Mouse (Mus musculus) C2C12 (cell line): ENCODE measurements around the gene Fam117a. TPM values are rescaled to one million over a fixed set of nuclear protein-coding genes. Genes with fewer than 3 reads are reported as not detected.

Experiments
- H3K27me3 ChIP-seq: one replicate; pipeline ENCODE4 v1.6.1; 2011; ENCODE audit not compliant: control insufficient read depth, insufficient read depth, insufficient read length
- H3K36me3 ChIP-seq: one replicate; pipeline ENCODE4 v1.6.1; 2011; ENCODE audit not compliant: control insufficient read depth, insufficient read depth
- H3K4me3 ChIP-seq: one replicate; pipeline ENCODE4 v1.5.1; 2011; ENCODE audit warnings: mild to moderate bottlenecking, control low read depth; ENCODE audit not compliant: poor library complexity, insufficient read depth, severe bottlenecking
- H3K79me2 ChIP-seq: one replicate; pipeline ENCODE4 v1.6.1; 2011; ENCODE audit not compliant: control insufficient read depth, insufficient read depth
- H3K79me3 ChIP-seq: one replicate; pipeline ENCODE4 v1.6.1; 2011; ENCODE audit warnings: low read depth, control low read depth
- H3ac ChIP-seq: one replicate; pipeline ENCODE3; 2011; ENCODE audit warnings: low read depth; ENCODE audit not compliant: control insufficient read depth, insufficient read length
- CEBPB ChIP-seq: IDR thresholded peaks from one replicate; pipeline ENCODE4 v1.6.1; 2011; ENCODE audit warnings: low read depth, mild to moderate bottlenecking, control low read depth, moderate library complexity
- CTCF ChIP-seq: IDR thresholded peaks from one replicate; pipeline ENCODE4 v1.5.1; 2011; ENCODE audit not compliant: control insufficient read depth, insufficient read depth, insufficient read length
- FOSL1 ChIP-seq: IDR thresholded peaks from one replicate; pipeline ENCODE4 v1.8.0; 2011; ENCODE audit warnings: mild to moderate bottlenecking, low read length; ENCODE audit not compliant: poor library complexity, insufficient read depth, severe bottlenecking
- MAX ChIP-seq: IDR thresholded peaks from one replicate; pipeline ENCODE4 v1.6.1; 2011; ENCODE audit warnings: mild to moderate bottlenecking, control low read depth
- MYOD1 ChIP-seq: IDR thresholded peaks from one replicate; pipeline ENCODE4 v1.6.1; 2011; ENCODE audit warnings: low read depth; ENCODE audit not compliant: control insufficient read depth, insufficient read length
- MYOG ChIP-seq: IDR thresholded peaks from one replicate; pipeline ENCODE4 v1.6.1; 2011; ENCODE audit not compliant: control insufficient read depth, insufficient read length; ENCODE audit errors: extremely low read depth
- USF1 ChIP-seq: IDR thresholded peaks from one replicate; pipeline ENCODE4 v1.6.1; 2011; ENCODE audit warnings: low read depth, mild to moderate bottlenecking, control low read depth, moderate library complexity
- polyA plus RNA-seq: library from polyadenylated mRNA; unstranded; fragments of >200 nt; fragmentation: generic; extraction: Trizol; gene quantifications from one replicate; pipeline ENCODE4 v1.2.1, GENCODE M21; 2012; ENCODE audit warnings: missing spikeins

The Fam117a gene
- polyA plus RNA-seq, 1 experiment, result 7.7 TPM

- H3ac ChIP-seq, result no peak overlapping the region
Measured at GRCm38 (mm10) chr11:95397843-95398835, 61.3 kb downstream of the Fam117a start.

GRCm38 (mm10) chr11:95399520-95400020 lies 62.8 kb downstream of the Fam117a start:
- Histone ChIP-seq H3K4me3 (no peak overlapping the region), H3K27me3 (no peaks in the 10 kb centered on the region), H3ac (no peak overlapping the region), H3K79me2 (no peaks in the 10 kb centered on the region), H3K36me3 (no peaks in the 10 kb centered on the region), H3K79me3 (no peaks in the 10 kb centered on the region)
- TF ChIP-seq CTCF, result no peak
- no peak for TF ChIP-seq CEBPB
- TF ChIP-seq USF1, result no peak
- TF ChIP-seq FOSL1, result no peak
- TF ChIP-seq MAX, result no peak
- TF ChIP-seq MYOD1, result no peak
- no peak for TF ChIP-seq MYOG

More at GRCm38 (mm10) chr11:95397843-95398835, 61.3 kb downstream of the Fam117a start:
- Histone ChIP-seq H3K4me3 (no peak overlapping the region), H3K79me2 (no peaks in the 10 kb centered on the region), H3K27me3 (no peaks in the 10 kb centered on the region), H3K79me3 (no peaks in the 10 kb centered on the region), H3K36me3 (no peaks in the 10 kb centered on the region)
- TF ChIP-seq FOSL1 (no peak), USF1 (no peak), CEBPB (no peak), MYOD1 (no peak), CTCF (no peak), MYOG (no peak), MAX (no peak)

- no peaks in the 10 kb centered on the region for H3K27me3 ChIP-seq
- TF ChIP-seq MYOG (no peak), FOSL1 (no peak), CEBPB (no peak), USF1 (no peak), MAX (no peak), MYOD1 (no peak), CTCF (no peak)
- no peak overlapping the region for H3K4me3 ChIP-seq
- no peaks in the 10 kb centered on the region for H3K79me3 ChIP-seq
- H3K79me2 ChIP-seq, result no peaks in the 10 kb centered on the region
- H3K36me3 ChIP-seq, result no peaks in the 10 kb centered on the region
- no peak overlapping the region for H3ac ChIP-seq
Measured at GRCm38 (mm10) chr11:95401568-95401967, 64.8 kb downstream of the Fam117a start.

- no peaks in the 10 kb centered on the region for H3K36me3 ChIP-seq
- no peaks in the 10 kb centered on the region for H3K27me3 ChIP-seq
- no peaks in the 10 kb centered on the region for H3K79me2 ChIP-seq
- no peaks in the 10 kb centered on the region for H3K79me3 ChIP-seq
- H3K4me3 ChIP-seq, result no peak overlapping the region
- H3ac ChIP-seq, result peak overlapping the region; percentile 43
- TF ChIP-seq MAX (no peak), CTCF (no peak), FOSL1 (no peak), USF1 (no peak), MYOG (no peak), MYOD1 (no peak), CEBPB (no peak)
Measured at GRCm38 (mm10) chr11:95402196-95402595, 65.4 kb downstream of the Fam117a start.

DNA sequence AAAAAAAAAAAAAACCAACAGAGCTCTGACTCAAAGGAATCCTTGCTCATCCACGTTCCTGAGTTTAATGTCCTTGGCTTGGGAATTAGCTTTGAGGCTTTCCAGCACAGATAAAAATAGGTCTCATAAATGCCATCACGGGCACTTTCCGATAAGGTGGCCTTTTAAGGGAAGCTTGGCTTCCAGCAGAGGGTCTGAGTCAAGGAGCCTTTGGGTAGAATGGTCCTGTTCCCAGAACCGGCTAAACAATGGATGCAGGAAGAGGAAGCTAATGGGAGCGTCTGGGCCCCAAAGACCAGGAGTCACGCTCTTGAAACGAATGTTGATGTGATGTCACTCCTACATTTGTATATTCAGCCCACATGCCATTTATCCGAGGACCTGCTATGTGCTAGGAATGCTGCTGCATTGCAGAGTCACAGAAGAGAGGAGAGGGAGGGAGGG lies 65.9 kb downstream of the Fam117a start:
- Histone ChIP-seq H3K79me2 (no peaks in the 10 kb centered on the region), H3K36me3 (no peaks in the 10 kb centered on the region), H3K27me3 (no peaks in the 10 kb centered on the region), H3K4me3 (no peak overlapping the region), H3K79me3 (no peaks in the 10 kb centered on the region), H3ac (peak overlapping the region; percentile 31)
- TF ChIP-seq USF1 (no peak), MYOD1 (no peak), FOSL1 (no peak), MYOG (no peak), CTCF (no peak), CEBPB (no peak), MAX (no peak)
